Comparison of ENCODE assay signal across 9 mouse cellular contexts in genomic region chr5:137740506-137740905, GRCm38 (mm10). TPM values are rescaled to one million over a fixed set of nuclear protein-coding genes. Genes with fewer than 3 reads are reported as not detected.
DNase-seq lines count a peak whose midpoint lies in the region; ATAC-seq and TF ChIP-seq lines count a peak whose summit lies in the region.
"Had no signal": no experiment of that assay in that cellular context is flagged by ENCODE, and none has a peak within 500 bp of the region (broad histone marks: within the 10 kb centered on the region; RNA-seq: fewer than 3 reads in every experiment).

No protein-coding gene starts in this region.

- no peak for DNase-seq in heart, postnatal 25 days (ENCODE audit: low spot score)
- DNase-seq in ES-E14 (ENCODE audit: low read depth, low spot score) (no peak), adipocyte (ENCODE audit: low spot score) (no peak)
- DNase-seq in midbrain, embryonic 10.5 days (ENCODE audit: low spot score) = no peak
- DNase-seq in frontal cortex, postnatal 14 days (ENCODE audit: low spot score in 2 of 2) = no peak
- no peak for DNase-seq in layer of hippocampus, postnatal 14 days (ENCODE audit: low spot score in 2 of 2)

- H3K36me3 ChIP-seq in heart, embryonic 12.5 days = peaks cover 11% of the 10 kb centered on the region
- peaks cover 4% of the 10 kb centered on the region; the same call in 1 of the 2 replicates for H3K36me3 ChIP-seq in ES-E14 (ENCODE audit: control insufficient read depth, insufficient read depth, low read length, poor library complexity, severe bottlenecking)
- peaks cover 11% of the 10 kb centered on the region for H3K36me3 ChIP-seq in forebrain, embryonic 15.5 days
- peaks cover 31% of the 10 kb centered on the region for H3K36me3 ChIP-seq in midbrain, embryonic 10.5 days

- 11% methylated on average over 11 of the region's 11 CpGs for WGBS in heart, embryonic 12.5 days
- 7% methylated on average over 8 of the region's 11 CpGs for WGBS in forebrain, embryonic 15.5 days
- WGBS in midbrain, embryonic 10.5 days = 8% methylated on average over 11 of the region's 11 CpGs

- in situ Hi-C loops in ES-E14 (cut with MboI; ENCODE audit: low sequenced_read_pairs in 2 of 2, unreplicated experiment in 2 of 2) = no loop called here

- H3K4me2 ChIP-seq in heart, embryonic 12.5 days = peak overlapping the region; percentile 96
- peak overlapping the region; percentile 84 for H3K4me2 ChIP-seq in forebrain, embryonic 15.5 days (replicated peaks)

- ATAC-seq in heart, embryonic 12.5 days (ENCODE audit: insufficient number of reproducible peaks, low FRiP score) = no peak
- peak; percentile 8 for ATAC-seq in forebrain, embryonic 15.5 days (replicated peaks)

- H3K27me3 ChIP-seq in heart, embryonic 12.5 days (replicated peaks) = no peaks in the 10 kb centered on the region
- no peaks in the 10 kb centered on the region for H3K27me3 ChIP-seq in forebrain, embryonic 15.5 days
- 0 out of 2 replicates have a peak, but pooled peaks cover 5% of the 10 kb centered on the region for H3K27me3 ChIP-seq in midbrain, embryonic 10.5 days (ENCODE audit: low read depth, poor library complexity, severe bottlenecking)
- H3K27me3 ChIP-seq: Patski had no signal

- no peaks in the 10 kb centered on the region for H3K9me3 ChIP-seq in heart, embryonic 12.5 days (replicated peaks)
- H3K9me3 ChIP-seq in ES-E14 (ENCODE audit: control insufficient read depth, insufficient read depth, low read depth, low read length) = no peaks in the 10 kb centered on the region
- H3K9me3 ChIP-seq in forebrain, embryonic 15.5 days = no peaks in the 10 kb centered on the region
- H3K9me3 ChIP-seq in midbrain, embryonic 10.5 days (replicated peaks) = no peaks in the 10 kb centered on the region

- H3K9ac ChIP-seq in heart, embryonic 12.5 days = peak overlapping the region; percentile 80
- peak overlapping the region; percentile 66; the same call in 1 of the 2 replicates for H3K9ac ChIP-seq in ES-E14 (ENCODE audit: insufficient read depth, low read depth, low read length, poor library complexity, severe bottlenecking)
- H3K9ac ChIP-seq in forebrain, embryonic 15.5 days (replicated peaks) = peak overlapping the region; percentile 76

- H3K4me1 ChIP-seq in heart, embryonic 12.5 days (replicated peaks) = peaks cover 37% of the 10 kb centered on the region
- H3K4me1 ChIP-seq in ES-E14 (ENCODE audit: control insufficient read depth in 2 of 2, insufficient read depth in 2 of 2, low read length in 2 of 2, poor library complexity in 1 of 2) = peaks cover 2 to 26% of the 10 kb centered on the region in 2 experiments; a peak in 3 of 4 replicates
- H3K4me1 ChIP-seq in forebrain, embryonic 15.5 days = peaks cover 55% of the 10 kb centered on the region
- H3K4me1 ChIP-seq in midbrain, embryonic 10.5 days = peaks cover 62% of the 10 kb centered on the region

- intact Hi-C loops in heart, postnatal 25 days (cut with DNase I) = no loop called here

- H3K4me3 ChIP-seq in heart, embryonic 12.5 days = peak overlapping the region; percentile 76
- H3K4me3 ChIP-seq in ES-E14 (ENCODE audit: insufficient read depth in 1 of 2, low read depth in 1 of 2, low read length in 2 of 2, poor library complexity in 1 of 2, severe bottlenecking in 1 of 2) = peak overlapping the region; percentile 90 to 98
- peak overlapping the region; percentile 62 for H3K4me3 ChIP-seq in forebrain, embryonic 15.5 days
- H3K4me3 ChIP-seq in midbrain, embryonic 10.5 days = peak overlapping the region; percentile 87

- H3K27ac ChIP-seq in heart, embryonic 12.5 days (ENCODE audit: poor library complexity, severe bottlenecking) = no peak overlapping the region; the same call in 1 of the 2 replicates
- no peak overlapping the region for H3K27ac ChIP-seq in ES-E14 (ENCODE audit: insufficient read depth, low read depth, low read length, poor library complexity, severe bottlenecking)
- peak overlapping the region; percentile 86 for H3K27ac ChIP-seq in forebrain, embryonic 15.5 days (replicated peaks)
- H3K27ac ChIP-seq in midbrain, embryonic 10.5 days (replicated peaks) = peak overlapping the region; percentile 93

TF ChIP-seq in ES-E14, 5 proteins besides CTCF, POLR2A, EP300 and RAD21:
- TF ChIP-seq ZNF384 (IDR thresholded peaks at IDR 0.05; ENCODE audit: low read depth, low read length) (no peak), CHD2 (IDR thresholded peaks at IDR 0.05; ENCODE audit: low read depth, low read length) (no peak), ZC3H11A (IDR thresholded peaks at IDR 0.05; ENCODE audit: borderline replicate concordance, low read depth, low read length) (no peak), HCFC1 (IDR thresholded peaks at IDR 0.05; ENCODE audit: borderline replicate concordance, insufficient read depth, low read length) (no peak), MAFK (IDR thresholded peaks at IDR 0.05; ENCODE audit: insufficient read depth, low read depth, low read length) (no peak)
TF ChIP-seq in ES-E14: peak in this region for 0.

RNA-seq across cellular contexts. Expression of gene Nyap1, which starts 0.9 kb away (rescaled TPM):
- polyA plus RNA-seq in heart, embryonic 12.5 days (2016; fragmentation: Nextera tagmentation; extraction: Ambion mirVana) = 1.2 and 1.7 TPM in 2 replicates
- under 1 TPM; 0.98 to 0.99 TPM for total RNA-seq in heart, postnatal 25 days (2021)
- total RNA-seq in ES-E14 (2012; rRNA removed) = 5.9 and 7.4 TPM in 2 replicates
- polyA plus RNA-seq in forebrain, embryonic 15.5 days (2015; fragmentation: Nextera tagmentation; extraction: Ambion mirVana) = 43.6 and 45.6 TPM in 2 replicates
- 5.1 and 8.4 TPM in 2 replicates for polyA plus RNA-seq in midbrain, embryonic 10.5 days (2016; fragmentation: Nextera tagmentation; extraction: Ambion mirVana)
- total RNA-seq in layer of hippocampus, postnatal 14 days (2021) = 10 to 100 TPM; 73.9 to 75.0 TPM

RNA-seq across cellular contexts. Expression of gene Tsc22d4, which starts 5.0 kb away (rescaled TPM):
- polyA plus RNA-seq in heart, embryonic 12.5 days (2016; fragmentation: Nextera tagmentation; extraction: Ambion mirVana) = 144 and 154 TPM in 2 replicates
- total RNA-seq in heart, postnatal 25 days (2021) = 100 to 1,000 TPM; 282 to 288 TPM
- total RNA-seq in ES-E14 (2012; rRNA removed) = 15.9 and 21.6 TPM in 2 replicates
- polyA plus RNA-seq in forebrain, embryonic 15.5 days (2015; fragmentation: Nextera tagmentation; extraction: Ambion mirVana) = 75.6 and 76.1 TPM in 2 replicates
- polyA plus RNA-seq in midbrain, embryonic 10.5 days (2016; fragmentation: Nextera tagmentation; extraction: Ambion mirVana) = 75.6 and 75.8 TPM in 2 replicates
- 100 to 1,000 TPM; 213 to 225 TPM for total RNA-seq in layer of hippocampus, postnatal 14 days (2021)

RNA-seq across cellular contexts. Expression of gene Ppp1r35, which starts 38.1 kb away (rescaled TPM):
- polyA plus RNA-seq in heart, embryonic 12.5 days (2016; fragmentation: Nextera tagmentation; extraction: Ambion mirVana) = 28.0 and 31.8 TPM in 2 replicates
- total RNA-seq in heart, postnatal 25 days (2021) = 10 to 100 TPM; 11.1 to 13.4 TPM
- 27.6 and 34.5 TPM in 2 replicates for total RNA-seq in ES-E14 (2012; rRNA removed)
- polyA plus RNA-seq in forebrain, embryonic 15.5 days (2015; fragmentation: Nextera tagmentation; extraction: Ambion mirVana) = 36.9 and 42.4 TPM in 2 replicates
- polyA plus RNA-seq in midbrain, embryonic 10.5 days (2016; fragmentation: Nextera tagmentation; extraction: Ambion mirVana) = 62.6 and 63.9 TPM in 2 replicates
- 10 to 100 TPM; 24.2 to 27.3 TPM for total RNA-seq in layer of hippocampus, postnatal 14 days (2021)

RNA-seq across cellular contexts. Expression of gene Mepce, which starts 46.9 kb away (rescaled TPM):
- 8.8 and 11.0 TPM in 2 replicates for polyA plus RNA-seq in heart, embryonic 12.5 days (2016; fragmentation: Nextera tagmentation; extraction: Ambion mirVana)
- 10 to 100 TPM; 20.6 to 29.3 TPM for total RNA-seq in heart, postnatal 25 days (2021)
- 42.3 and 43.0 TPM in 2 replicates for total RNA-seq in ES-E14 (2012; rRNA removed)
- 12.3 and 12.6 TPM in 2 replicates for polyA plus RNA-seq in forebrain, embryonic 15.5 days (2015; fragmentation: Nextera tagmentation; extraction: Ambion mirVana)
- polyA plus RNA-seq in midbrain, embryonic 10.5 days (2016; fragmentation: Nextera tagmentation; extraction: Ambion mirVana) = 11.7 and 12.5 TPM in 2 replicates
- total RNA-seq in layer of hippocampus, postnatal 14 days (2021) = 10 to 100 TPM; 33.4 to 42.0 TPM

RNA-seq across cellular contexts. Expression of gene Zcwpw1, which starts 47.1 kb away (rescaled TPM):
- polyA plus RNA-seq in heart, embryonic 12.5 days (2016; fragmentation: Nextera tagmentation; extraction: Ambion mirVana) = 10.9 and 11.4 TPM in 2 replicates
- under 1 TPM; 0.57 to 0.89 TPM for total RNA-seq in heart, postnatal 25 days (2021)
- 24.5 and 33.0 TPM in 2 replicates for total RNA-seq in ES-E14 (2012; rRNA removed)
- 10.4 and 11.3 TPM in 2 replicates for polyA plus RNA-seq in forebrain, embryonic 15.5 days (2015; fragmentation: Nextera tagmentation; extraction: Ambion mirVana)
- polyA plus RNA-seq in midbrain, embryonic 10.5 days (2016; fragmentation: Nextera tagmentation; extraction: Ambion mirVana) = 13.8 and 16.1 TPM in 2 replicates
- 1 to 10 TPM; 5.0 to 5.7 TPM for total RNA-seq in layer of hippocampus, postnatal 14 days (2021)

Comparison
In these comparisons a context has a peak if more than half of its experiments do, and no peak if none do; other contexts are left out.
1. H3K27ac ChIP-seq: peak in forebrain, embryonic 15.5 days (single experiment) and midbrain, embryonic 10.5 days (single experiment); none in heart, embryonic 12.5 days (single experiment) and ES-E14 (single experiment).
2. Peak in every context shown above with its lines, with median percentiles within 50 percentile points of each other: H3K4me3 ChIP-seq and H3K9ac ChIP-seq.